Mouse (Mus musculus): ENCODE data around the gene Olig1.

Olig1 gene

GRCm38 (mm10) chr16:91269468-91270211 lies at the start of gene Olig1:
TSS of gene Olig1 (plus strand) at chr16:91269772.
- DNase-seq, result peak; percentile 74 to 80

DNA sequence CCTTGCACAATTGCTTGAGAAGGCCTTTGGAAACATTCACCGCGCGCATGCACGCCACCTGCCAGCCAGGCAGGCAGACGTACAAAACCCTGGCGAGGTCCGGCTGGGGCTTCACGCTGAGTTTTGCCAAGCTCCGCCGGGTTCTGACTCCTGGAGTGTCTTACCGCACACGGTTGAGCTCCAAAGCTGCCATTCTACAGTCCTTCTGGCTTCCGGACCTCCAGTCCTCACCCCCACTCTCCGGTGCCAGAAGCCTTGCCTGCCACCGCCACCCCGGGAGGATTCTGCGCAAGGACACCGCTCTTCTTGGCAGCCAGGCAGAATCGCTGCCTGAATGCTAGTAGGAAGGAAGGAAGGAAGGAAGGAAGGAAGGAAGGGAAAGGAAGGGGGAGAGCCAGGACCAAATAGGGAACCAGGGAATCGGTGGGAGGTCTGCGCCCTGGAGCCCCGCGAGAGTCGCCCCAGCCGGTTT lies 47.4 kb upstream of the Olig1 start:
- DNase-seq, result peak in 1 of 2 experiments; percentile 37

DNA sequence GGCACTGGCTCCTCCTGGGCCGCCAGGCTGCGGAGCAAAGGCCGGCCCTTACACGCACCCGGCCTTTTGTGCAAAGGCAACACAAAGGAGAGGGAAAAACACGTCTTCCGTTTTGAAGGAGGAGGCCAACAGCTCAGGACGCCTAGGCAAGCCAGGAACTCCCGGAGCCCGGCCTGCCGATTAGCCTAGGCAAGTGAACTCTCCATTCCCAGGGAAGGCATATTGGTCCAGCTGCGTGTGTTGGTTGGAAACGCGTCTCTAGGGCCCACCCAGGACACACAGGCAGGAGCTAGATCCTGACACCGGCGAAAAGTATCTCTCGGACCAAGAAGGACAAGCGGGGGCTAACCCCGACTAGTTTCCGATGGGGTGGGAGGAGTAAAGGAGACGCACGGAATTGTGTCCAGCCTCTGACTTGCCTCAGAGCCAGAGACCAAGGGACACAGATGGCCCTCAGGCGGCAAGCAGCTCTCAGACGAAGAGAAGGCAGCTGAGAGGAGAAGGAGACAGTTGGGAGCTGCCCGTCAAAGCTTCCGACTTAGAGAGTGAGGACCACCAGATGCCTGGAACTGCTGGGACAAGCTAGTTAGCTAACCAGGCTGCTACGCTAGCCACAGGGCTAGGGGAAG lies 46.8 kb upstream of the Olig1 start:
- peak in 1 of 2 experiments; percentile 24 for DNase-seq

GRCm38 (mm10) chr16:91223327-91224067 lies 46.1 kb upstream of the Olig1 start:
- no peak for DNase-seq

DNA sequence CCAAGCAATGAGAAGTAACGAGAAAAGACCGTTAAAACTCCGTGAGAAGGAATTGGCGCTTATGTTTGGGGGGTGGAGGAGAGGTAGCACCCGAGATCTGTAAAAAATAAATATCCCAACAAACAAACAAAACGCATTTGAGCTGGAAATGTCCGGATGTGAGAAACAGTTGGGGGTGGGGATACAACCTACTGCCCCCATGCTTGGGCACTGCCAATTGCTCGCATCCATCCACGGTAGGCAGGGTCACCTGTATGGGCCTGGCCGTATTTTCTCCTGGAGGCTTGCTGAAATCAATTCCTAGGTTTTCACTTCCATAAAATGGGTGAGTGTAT lies 45.5 kb upstream of the Olig1 start:
- no peak for DNase-seq

- peak; percentile 42 to 44 for DNase-seq
These were observed 44.9 kb upstream of the Olig1 start for GRCm38 (mm10) chr16:91224481-91225232.

GRCm38 (mm10) chr16:91225233-91226037 lies 44.1 kb upstream of the Olig1 start, which contains the start of gene Olig2:
TSS of gene Olig2 (plus strand) at chr16:91225457.
- DNase-seq, result peak; percentile 41 to 50

GRCm38 (mm10) chr16:91226038-91226882 lies 43.3 kb upstream of the Olig1 start:
- peak in 1 of 2 experiments; percentile 19 for DNase-seq

- DNase-seq, result peak in 1 of 2 experiments; percentile 13
These were observed 42.5 kb upstream of the Olig1 start for GRCm38 (mm10) chr16:91226883-91227759.

DNA sequence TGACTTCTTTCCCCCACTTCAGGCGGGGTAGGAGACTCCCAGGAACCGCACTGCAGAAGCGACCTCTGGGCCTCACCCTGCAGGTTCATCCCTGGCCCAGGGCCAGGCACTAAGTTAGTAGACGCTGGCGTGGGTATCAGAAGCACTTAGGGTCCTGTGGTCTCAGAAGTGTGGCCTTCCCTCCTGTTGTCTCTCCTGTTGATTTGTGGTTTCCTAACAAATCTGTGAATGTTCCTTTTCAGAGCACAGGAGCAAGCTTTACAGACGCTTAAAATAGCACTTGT lies 41.9 kb upstream of the Olig1 start:
- no peak for DNase-seq

- no peak for DNase-seq
These were observed 41.1 kb upstream of the Olig1 start for GRCm38 (mm10) chr16:91228238-91229071.

DNA sequence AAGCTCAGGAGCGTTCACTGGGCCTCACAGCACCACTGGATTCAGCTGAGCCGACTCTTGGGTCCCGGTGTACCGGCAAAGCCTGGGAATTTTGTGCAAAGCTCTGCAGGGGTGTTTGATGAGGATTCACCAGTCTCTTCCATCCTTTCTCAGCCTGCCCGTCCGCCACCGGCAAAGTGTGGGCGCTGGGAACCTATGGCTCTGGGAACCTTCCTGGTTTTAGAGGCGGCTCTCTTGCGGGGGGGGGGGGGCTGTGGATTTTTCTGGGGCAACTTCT lies 40.6 kb upstream of the Olig1 start:
- DNase-seq, result no peak

DNA sequence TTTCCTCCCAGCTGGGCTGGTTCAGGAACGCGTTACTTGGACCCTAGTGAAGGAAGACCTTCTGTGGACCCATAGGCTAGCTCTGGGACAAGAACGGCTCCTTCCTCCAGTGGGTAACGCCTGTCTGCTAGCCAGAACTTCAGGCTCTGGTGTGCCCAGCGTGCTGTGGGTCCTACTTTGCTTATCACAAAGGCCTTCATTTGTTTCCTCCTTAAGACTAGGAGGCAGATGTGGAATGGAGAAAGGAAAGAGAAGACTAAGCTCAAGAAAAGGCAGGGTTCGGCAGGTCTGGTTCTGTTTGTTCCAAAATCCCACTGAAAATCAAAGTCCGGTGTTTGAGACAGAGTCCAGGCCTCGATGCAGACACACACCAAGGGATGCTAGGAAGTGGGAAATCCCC lies 39.9 kb upstream of the Olig1 start:
- DNase-seq, result no peak

DNA sequence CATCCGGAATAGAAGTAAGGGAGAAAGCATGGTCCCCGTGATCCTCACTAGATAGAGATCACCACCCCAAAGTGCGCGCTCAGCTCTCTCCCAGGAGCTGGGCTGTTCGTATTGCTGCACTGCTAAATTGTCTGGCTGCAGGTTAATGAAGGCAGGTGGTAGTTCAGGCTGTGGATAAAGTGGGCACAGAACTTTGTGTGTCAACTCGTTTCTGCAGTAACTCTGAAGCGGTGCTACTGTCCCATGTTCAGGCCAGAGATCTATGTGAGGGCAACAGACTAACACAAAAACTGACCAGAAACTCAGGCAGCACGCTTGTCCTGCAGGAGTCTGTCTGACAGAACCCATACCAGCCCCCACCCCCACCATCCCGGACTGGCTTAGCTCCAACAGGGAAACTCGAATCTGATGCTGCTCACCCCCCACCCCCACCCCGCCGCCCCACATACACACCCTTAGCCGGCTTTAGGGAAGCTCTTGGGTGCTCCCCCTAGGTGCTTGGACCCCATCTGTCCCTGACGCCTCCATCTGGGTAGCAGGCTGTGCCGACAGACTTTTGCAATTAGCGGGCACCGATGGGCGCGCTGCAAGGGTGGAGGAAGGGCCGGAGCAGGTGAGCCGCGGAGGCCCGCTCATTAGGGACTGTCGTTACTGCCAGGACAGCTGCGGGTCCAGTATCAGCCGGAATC lies 37.6 kb upstream of the Olig1 start:
- DNase-seq, result no peak

DNA sequence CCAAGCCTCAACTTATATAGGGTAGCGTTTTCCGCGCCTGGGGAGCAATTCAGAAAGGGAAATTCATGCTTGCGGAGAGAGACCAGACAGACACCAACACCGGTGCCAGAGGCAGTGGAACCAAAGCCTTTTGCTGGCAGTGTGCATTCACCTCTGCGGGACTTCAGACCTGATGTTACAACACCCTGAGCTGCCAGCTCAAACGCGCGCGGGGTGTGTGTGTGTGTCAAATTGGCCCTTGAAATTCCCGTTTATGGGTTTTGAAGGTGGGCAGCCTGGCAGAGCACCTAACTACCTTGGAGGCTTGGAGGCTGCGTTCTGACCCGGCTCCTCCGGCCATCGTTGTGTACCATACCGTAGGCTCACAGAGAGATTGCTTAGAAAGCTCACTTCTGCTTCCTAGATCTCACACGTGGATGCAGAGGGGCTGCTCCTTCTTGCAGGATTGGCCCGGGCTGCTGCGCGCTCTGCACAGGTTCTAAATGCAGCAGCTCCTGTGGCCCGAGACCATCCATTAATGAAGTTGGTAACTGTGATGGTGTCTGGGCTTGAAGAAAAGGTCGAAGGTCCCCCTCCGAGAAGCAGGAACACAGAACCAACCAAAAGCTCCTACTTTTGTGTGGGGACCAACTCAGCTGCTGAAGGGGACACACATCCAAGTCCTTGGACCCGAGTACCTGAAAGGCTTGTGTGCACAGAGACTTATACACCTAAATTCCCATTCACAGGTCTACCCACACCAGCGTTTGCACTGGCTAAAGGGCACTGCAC lies 36.9 kb upstream of the Olig1 start:
- DNase-seq, result no peak

GRCm38 (mm10) chr16:91233241-91233944 lies 36.2 kb upstream of the Olig1 start:
- no peak for DNase-seq

DNA sequence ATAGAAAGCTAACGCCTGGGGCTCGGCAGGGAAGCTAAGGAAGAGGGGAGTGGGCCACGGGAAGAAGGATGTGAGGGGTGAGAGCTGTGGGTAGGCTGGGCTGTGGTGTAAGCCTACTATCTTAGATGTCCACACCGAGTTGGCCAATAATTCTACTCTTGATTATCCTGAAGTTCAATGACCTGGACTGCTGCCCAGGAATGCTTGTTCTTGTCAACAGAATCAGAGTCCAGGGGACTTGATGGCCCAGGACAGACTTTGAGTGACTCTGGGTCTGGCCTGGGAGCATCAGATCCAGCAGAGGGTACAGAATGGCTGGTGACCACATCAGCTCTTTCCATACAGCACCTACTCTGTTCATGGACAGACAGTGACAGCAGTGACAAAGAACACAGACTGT lies 30.5 kb upstream of the Olig1 start:
- no peak for DNase-seq
